In the genomic region with DNA sequence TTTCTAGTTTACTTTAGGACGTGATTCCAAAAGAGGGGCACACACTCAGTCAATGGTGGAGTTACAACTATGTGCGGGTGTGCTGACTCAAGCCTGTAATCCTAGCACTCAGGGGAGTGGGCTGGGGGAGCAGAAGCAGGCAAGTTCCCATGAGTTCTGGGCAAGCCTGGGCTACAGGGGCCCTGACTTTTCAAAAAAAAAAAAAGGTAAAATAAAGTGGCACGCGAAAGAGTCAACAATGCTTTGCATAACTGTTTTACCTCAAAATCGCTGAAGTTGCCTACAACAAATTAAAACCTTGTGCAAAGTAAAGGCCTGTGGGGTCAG, we compare ENCODE assay signal across 8 mouse cellular contexts. TPM values are rescaled to one million over a fixed set of nuclear protein-coding genes. Genes with fewer than 3 reads are reported as not detected.
DNase-seq lines count a peak whose midpoint lies in the region; ATAC-seq lines count a peak whose summit lies in the region.

No protein-coding gene starts in this region.

- 10% methylated on average over 5 of the region's 5 CpGs for WGBS in kidney, embryonic 16.5 days
- 15% methylated on average over 5 of the region's 5 CpGs for WGBS in hindbrain, embryonic 13.5 days
- 14% methylated on average over 5 of the region's 5 CpGs for WGBS in midbrain, embryonic 14.5 days

- H3K4me3 ChIP-seq in kidney, embryonic 16.5 days (ENCODE audit: low read length) = peak overlapping the region; percentile 99
- peak overlapping the region; percentile 95 for H3K4me3 ChIP-seq in hindbrain, embryonic 13.5 days
- peak overlapping the region; percentile 92 for H3K4me3 ChIP-seq in midbrain, embryonic 14.5 days (replicated peaks; ENCODE audit: low read depth, low read length)

- no peaks in the 10 kb centered on the region for H3K27me3 ChIP-seq in kidney, embryonic 16.5 days (ENCODE audit: insufficient read depth, low read length)
- no peaks in the 10 kb centered on the region for H3K27me3 ChIP-seq in hindbrain, embryonic 13.5 days
- H3K27me3 ChIP-seq in midbrain, embryonic 14.5 days (ENCODE audit: control insufficient read depth, insufficient read depth, low read length) = no peaks in the 10 kb centered on the region

- peaks cover 23% of the 10 kb centered on the region for H3K4me1 ChIP-seq in kidney, embryonic 16.5 days (ENCODE audit: insufficient read depth, low read length)
- peaks cover 28% of the 10 kb centered on the region for H3K4me1 ChIP-seq in hindbrain, embryonic 13.5 days (replicated peaks)
- H3K4me1 ChIP-seq in midbrain, embryonic 14.5 days (ENCODE audit: control insufficient read depth, insufficient read depth, low read length) = peaks cover 23% of the 10 kb centered on the region

- H3K27ac ChIP-seq in kidney, embryonic 16.5 days (ENCODE audit: low read length) = peak overlapping the region; percentile 99
- H3K27ac ChIP-seq in hindbrain, embryonic 13.5 days = peak overlapping the region; percentile 97
- H3K27ac ChIP-seq in midbrain, embryonic 14.5 days (replicated peaks; ENCODE audit: low read depth, low read length) = peak overlapping the region; percentile 96

- H3K9ac ChIP-seq in kidney, embryonic 16.5 days (replicated peaks; ENCODE audit: low read length) = peak overlapping the region; percentile 83
- H3K9ac ChIP-seq in hindbrain, embryonic 13.5 days = peak overlapping the region; percentile 98
- peak overlapping the region; percentile 94 for H3K9ac ChIP-seq in midbrain, embryonic 14.5 days (replicated peaks; ENCODE audit: low read length)

- no peak for ATAC-seq in kidney, embryonic 16.5 days (ENCODE audit: low FRiP score, low TSS enrichment)
- ATAC-seq in hindbrain, embryonic 13.5 days (ENCODE audit: low FRiP score) = no peak
- ATAC-seq in midbrain, embryonic 14.5 days (ENCODE audit: low FRiP score, low TSS enrichment) = no peak
- ATAC-seq in megakaryocyte progenitor cell, adult 5-6 weeks (replicated peaks; ENCODE audit: poor library complexity) = no peak

- no peaks in the 10 kb centered on the region for H3K36me3 ChIP-seq in kidney, embryonic 16.5 days (ENCODE audit: insufficient read depth, low read length)
- H3K36me3 ChIP-seq in hindbrain, embryonic 13.5 days = no peaks in the 10 kb centered on the region
- H3K36me3 ChIP-seq in midbrain, embryonic 14.5 days (ENCODE audit: control insufficient read depth, insufficient read depth, low read length) = no peaks in the 10 kb centered on the region

- H3K9me3 ChIP-seq in kidney, embryonic 16.5 days (ENCODE audit: low read length) = no peaks in the 10 kb centered on the region
- H3K9me3 ChIP-seq in hindbrain, embryonic 13.5 days = no peaks in the 10 kb centered on the region
- H3K9me3 ChIP-seq in midbrain, embryonic 14.5 days (ENCODE audit: control insufficient read depth, low read length) = no peaks in the 10 kb centered on the region

- DNase-seq in kidney, postnatal 10 days = no peak
- peak; percentile 10 for DNase-seq in c-Kit-positive CD71-positive TER-119-positive erythroid progenitor cells, embryonic 14.5 days (ENCODE audit: low spot score)
- DNase-seq in midbrain, embryonic 14.5 days = no peak
- DNase-seq in urinary bladder, postnatal 4 days (ENCODE audit: low spot score in 2 of 2) = no peak
- DNase-seq in layer of hippocampus, postnatal 25 days (ENCODE audit: extremely low spot score in 1 of 2, low spot score in 1 of 2) = no peak

- peak overlapping the region; percentile 77 for H3K4me2 ChIP-seq in kidney, embryonic 16.5 days (replicated peaks; ENCODE audit: low read depth, low read length)
- peak overlapping the region; percentile 79 for H3K4me2 ChIP-seq in hindbrain, embryonic 13.5 days
- H3K4me2 ChIP-seq in midbrain, embryonic 14.5 days (ENCODE audit: low read length) = peak overlapping the region; percentile 72

RNA-seq across cellular contexts. Expression of gene Shld2, which starts 0.4 kb away (rescaled TPM):
- 9.9 and 10.0 TPM in 2 replicates for polyA plus RNA-seq in kidney, embryonic 16.5 days (2015; fragmentation: Nextera tagmentation; extraction: Ambion mirVana)
- 5.9 and 8.7 TPM in 2 replicates for polyA plus RNA-seq in hindbrain, embryonic 13.5 days (2015; fragmentation: Nextera tagmentation; extraction: Ambion mirVana)
- 6.5 and 8.1 TPM in 2 replicates for polyA plus RNA-seq in midbrain, embryonic 14.5 days (2014; fragmentation: Nextera tagmentation; extraction: Ambion mirVana)
- 10 to 100 TPM; 14.1 to 15.5 TPM for total RNA-seq in layer of hippocampus, postnatal 25 days (2021)
- total RNA-seq in megakaryocyte progenitor cell, adult 5-6 weeks (2015) = 7.9 and 13.2 TPM in 2 replicates
- total RNA-seq in megakaryocyte progenitor cell, adult 5-6 weeks (2017) = 13.3 and 14.2 TPM in 2 replicates

RNA-seq across cellular contexts. Expression of gene Glud1, which starts 0.7 kb away (rescaled TPM):
- 114 and 116 TPM in 2 replicates for polyA plus RNA-seq in kidney, embryonic 16.5 days (2015; fragmentation: Nextera tagmentation; extraction: Ambion mirVana)
- polyA plus RNA-seq in hindbrain, embryonic 13.5 days (2015; fragmentation: Nextera tagmentation; extraction: Ambion mirVana) = 88.5 and 100.0 TPM in 2 replicates
- 95.7 and 109 TPM in 2 replicates for polyA plus RNA-seq in midbrain, embryonic 14.5 days (2014; fragmentation: Nextera tagmentation; extraction: Ambion mirVana)
- 100 to 1,000 TPM; 288 to 343 TPM for total RNA-seq in layer of hippocampus, postnatal 25 days (2021)
- 182 and 187 TPM in 2 replicates for total RNA-seq in megakaryocyte progenitor cell, adult 5-6 weeks (2015)
- total RNA-seq in megakaryocyte progenitor cell, adult 5-6 weeks (2017) = 118 and 134 TPM in 2 replicates

RNA-seq across cellular contexts. Expression of gene Fam25c, which starts 45.4 kb away (rescaled TPM):
- 0.86 and 1.1 TPM in 2 replicates for polyA plus RNA-seq in kidney, embryonic 16.5 days (2015; fragmentation: Nextera tagmentation; extraction: Ambion mirVana)
- polyA plus RNA-seq in hindbrain, embryonic 13.5 days (2015; fragmentation: Nextera tagmentation; extraction: Ambion mirVana) = not detected in 2 replicates
- not detected in 2 replicates for polyA plus RNA-seq in midbrain, embryonic 14.5 days (2014; fragmentation: Nextera tagmentation; extraction: Ambion mirVana)
- total RNA-seq in layer of hippocampus, postnatal 25 days (2021) = not detected
- not detected in 2 replicates for total RNA-seq in megakaryocyte progenitor cell, adult 5-6 weeks (2015)
- total RNA-seq in megakaryocyte progenitor cell, adult 5-6 weeks (2017) = not detected in 2 replicates
